Mouse (Mus musculus) embryonic fibroblast, embryonic 13.5 days (primary cell): Measurements from ENCODE around the gene Fancc.

Experiments
- CTCF ChIP-seq: IDR thresholded peaks from 2 replicates; pipeline ENCODE4 v1.5.1; 2011; ENCODE audit warnings: mild to moderate bottlenecking, control low read depth, low read length, moderate library complexity, borderline replicate concordance; ENCODE audit not compliant: insufficient read depth
- POLR2A ChIP-seq: IDR thresholded peaks from 2 replicates; pipeline ENCODE4 v1.6.1; 2011; ENCODE audit warnings: low read depth, mild to moderate bottlenecking, control low read depth, low read length, moderate library complexity

DNA sequence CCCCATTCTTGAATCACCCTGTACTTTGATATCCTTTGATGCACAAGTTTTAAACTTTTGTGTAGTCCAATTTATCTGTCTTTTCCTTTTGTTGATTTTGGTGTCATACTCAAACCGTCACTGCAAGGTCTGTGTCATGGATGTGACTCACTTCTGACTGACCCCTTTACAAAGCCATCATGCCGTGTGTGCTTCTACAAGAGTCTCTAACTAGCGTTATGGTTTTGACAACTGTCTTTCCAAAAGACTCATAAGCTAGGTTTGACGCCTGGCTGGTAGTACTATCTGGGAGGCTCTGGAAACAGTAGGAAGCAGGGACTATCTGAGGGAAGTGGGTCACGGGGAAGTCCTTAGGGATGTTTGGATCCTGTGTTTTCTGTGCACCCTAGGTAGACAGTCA lies 180.7 kb downstream of the Fancc start:
- TF ChIP-seq POLR2A, result no peak
- no peak for TF ChIP-seq CTCF
